Mouse (Mus musculus) embryonic facial prominence, embryonic 11.5 days (tissue): ENCODE results near the gene Nek3. TPM values are rescaled to one million over a fixed set of nuclear protein-coding genes. Genes with fewer than 3 reads are reported as not detected.
A peak's percentile ranks its signal among the peaks of the same experiment; 100 is the strongest.

Experiments
- ATAC-seq: fragments of 200-750 bp; cut with Nextera tagmentation; replicated peaks from 2 replicates; pipeline ENCODE4 v1.8.0; 2017; ENCODE audit warnings: low read depth; ENCODE audit not compliant: insufficient number of reproducible peaks, low FRiP score, low TSS enrichment
- DNase-seq: peaks from one replicate; pipeline ENCODE4 v3.0.0-alpha.2; 2015; ENCODE audit warnings: low spot score
- H3K27ac ChIP-seq: fragments of 300-500 bp; sonication (generic); replicated peaks from 2 replicates; pipeline ENCODE4 v1.5.1; 2014; ENCODE audit warnings: mild to moderate bottlenecking, low read depth, low read length, control low read depth
- H3K27me3 ChIP-seq: fragments of 300-500 bp; sonication (generic); 2 replicates; pipeline ENCODE4 v1.6.1; 2014; ENCODE audit warnings: mild to moderate bottlenecking, low read length, moderate library complexity, mixed read lengths; ENCODE audit not compliant: control insufficient read depth, insufficient read depth
- H3K36me3 ChIP-seq: fragments of 300-500 bp; sonication (generic); replicated peaks from 2 replicates; pipeline ENCODE4 v1.6.1; 2014; ENCODE audit warnings: low read depth, mild to moderate bottlenecking, low read length, moderate library complexity, mixed read lengths; ENCODE audit not compliant: control insufficient read depth, insufficient read depth
- H3K4me1 ChIP-seq: fragments of 300-500 bp; sonication (generic); 2 replicates; pipeline ENCODE4 v1.6.1; 2014; ENCODE audit warnings: low read length, mixed read lengths; ENCODE audit not compliant: control insufficient read depth, insufficient read depth
- H3K4me2 ChIP-seq: fragments of 300-500 bp; sonication (generic); 2 replicates; pipeline ENCODE4 v1.6.1; 2014; ENCODE audit warnings: low read depth, mild to moderate bottlenecking, control low read depth, low read length, moderate library complexity
- H3K4me3 ChIP-seq: fragments of 300-500 bp; sonication (generic); 2 replicates; pipeline ENCODE4 v1.5.1; 2014; ENCODE audit warnings: low read depth, low read length, control low read depth
- H3K9ac ChIP-seq: fragments of 300-500 bp; sonication (generic); replicated peaks from 2 replicates; pipeline ENCODE4 v1.6.1; 2014; ENCODE audit warnings: mild to moderate bottlenecking, control low read depth, low read length
- H3K9me3 ChIP-seq: fragments of 300-500 bp; sonication (generic); replicated peaks from 2 replicates; pipeline ENCODE4 v1.6.1; 2016; ENCODE audit warnings: mild to moderate bottlenecking, low read length, inconsistent platforms, mixed read lengths; ENCODE audit not compliant: control insufficient read depth
- WGBS: fragments of 180-500 bp; shearing (Covaris S2); extraction: QIAGEN DNeasy Blood & Tissue Kit; methylation state at CpG from one replicate; pipeline ENCODE4 v1.1.7; 2014; 5-methylcytosine and 5-hydroxymethylcytosine counted together
- polyA plus RNA-seq: library from polyadenylated mRNA; unstranded; fragments of >200 nt; fragmentation: Nextera tagmentation; extraction: Ambion mirVana; gene quantifications from 2 replicates; pipeline ENCODE4 v1.2.1, GENCODE M21; 2014

Nek3 gene
- polyA plus RNA-seq, 1 experiment from 2014 or later = 7.1 TPM

- peak within 1 kb of the TSS; percentile 70; the same call in 1 of the 2 replicates for H3K27ac ChIP-seq
- no peaks in the 10 kb centered on the region for H3K27me3 ChIP-seq
- peak within 1 kb of the TSS; percentile 78 for H3K9ac ChIP-seq
- H3K4me3 ChIP-seq = peak within 1 kb of the TSS; percentile 71
- no peaks in the 10 kb centered on the region for H3K36me3 ChIP-seq
- peak within 1 kb of the TSS; percentile 69 for H3K4me2 ChIP-seq
- ATAC-seq = peak; percentile 95
- 3% methylated on average over 59 of the region's 63 CpGs for WGBS
- DNase-seq = peak; percentile 96
- H3K4me1 ChIP-seq = no peaks in the 10 kb centered on the region
- no peaks in the 10 kb centered on the region for H3K9me3 ChIP-seq
Observed at GRCm38 (mm10) chr8:22185431-22186397, 19.5 kb upstream of the Nek3 start, which contains the start of gene Ckap2. Gene Ckap2 (minus strand): TSS chr8:22185819.

GRCm38 (mm10) chr8:22184884-22185283 lies 18.6 kb upstream of the Nek3 start:
- no peak overlapping the region for H3K27ac ChIP-seq
- 0% methylated on average over 3 of the region's 3 CpGs for WGBS
- H3K9ac ChIP-seq = peak overlapping the region; percentile 78

GRCm38 (mm10) chr8:22175966-22176365 lies 9.7 kb upstream of the Nek3 start:
- DNase-seq (no peak), ATAC-seq (no peak)
- Histone ChIP-seq H3K4me2 (no peak overlapping the region), H3K4me3 (no peak overlapping the region), H3K27me3 (no peaks in the 10 kb centered on the region), H3K9me3 (no peaks in the 10 kb centered on the region), H3K36me3 (peaks cover 11% of the 10 kb centered on the region), H3K4me1 (no peaks in the 10 kb centered on the region), H3K9ac (no peak overlapping the region), H3K27ac (no peak overlapping the region)
- 96% methylated on average over 7 of the region's 7 CpGs for WGBS

More at GRCm38 (mm10) chr8:22184884-22185283, 18.6 kb upstream of the Nek3 start:
- Histone ChIP-seq H3K4me1 (no peaks in the 10 kb centered on the region), H3K4me3 (peak overlapping the region; percentile 71), H3K27me3 (no peaks in the 10 kb centered on the region), H3K4me2 (peak overlapping the region; percentile 69), H3K36me3 (no peaks in the 10 kb centered on the region), H3K9me3 (no peaks in the 10 kb centered on the region)
- DNase-seq (peak; percentile 50), ATAC-seq (peak; percentile 75)

- Histone ChIP-seq H3K4me2 (no peak overlapping the region), H3K27ac (no peak overlapping the region), H3K4me1 (no peaks in the 10 kb centered on the region), H3K9me3 (no peaks in the 10 kb centered on the region), H3K36me3 (peaks cover 2% of the 10 kb centered on the region), H3K9ac (no peak overlapping the region), H3K4me3 (no peak overlapping the region), H3K27me3 (no peaks in the 10 kb centered on the region)
- no peak for DNase-seq
- ATAC-seq = no peak
- WGBS = 90% methylated on average over 5 of the region's 5 CpGs
Observed at GRCm38 (mm10) chr8:22169167-22169566, 2.9 kb upstream of the Nek3 start.

- peak overlapping the region; percentile 32 for H3K4me2 ChIP-seq
- peak overlapping the region; percentile 45 for H3K4me3 ChIP-seq
- H3K27ac ChIP-seq = no peak overlapping the region
- H3K4me1 ChIP-seq = no peaks in the 10 kb centered on the region
- no peaks in the 10 kb centered on the region for H3K9me3 ChIP-seq
- peaks cover 2% of the 10 kb centered on the region; the same call in 1 of the 2 replicates for H3K36me3 ChIP-seq
- no peaks in the 10 kb centered on the region for H3K27me3 ChIP-seq
- peak overlapping the region; percentile 56; the same call in 1 of the 2 replicates for H3K9ac ChIP-seq
- DNase-seq = peak; percentile 5
- WGBS = 56% methylated on average over 10 of the region's 10 CpGs
- ATAC-seq = peak; percentile 16; the same call in 1 of the 2 replicates
Observed at GRCm38 (mm10) chr8:22165251-22166079, 770 bp downstream of the Nek3 start.

- no peaks in the 10 kb centered on the region for H3K9me3 ChIP-seq
- WGBS = 87% methylated on average over 10 of the region's 10 CpGs
- no peaks in the 10 kb centered on the region for H3K27me3 ChIP-seq
- DNase-seq (no peak), ATAC-seq (no peak)
- H3K4me2 ChIP-seq = no peak overlapping the region
- no peak overlapping the region for H3K27ac ChIP-seq
- no peak overlapping the region for H3K9ac ChIP-seq
- H3K36me3 ChIP-seq = peaks cover 2% of the 10 kb centered on the region; the same call in 1 of the 2 replicates
- H3K4me3 ChIP-seq = no peak overlapping the region
- no peaks in the 10 kb centered on the region for H3K4me1 ChIP-seq
Observed at GRCm38 (mm10) chr8:22164431-22164830, 1.8 kb downstream of the Nek3 start.

GRCm38 (mm10) chr8:22162206-22162605 lies 4.0 kb downstream of the Nek3 start:
- H3K4me2 ChIP-seq = no peak overlapping the region
- no peak overlapping the region for H3K4me3 ChIP-seq
- 82% methylated on average over 8 of the region's 8 CpGs for WGBS
- H3K9ac ChIP-seq = no peak overlapping the region
- no peaks in the 10 kb centered on the region for H3K36me3 ChIP-seq
- H3K27me3 ChIP-seq = no peaks in the 10 kb centered on the region
- DNase-seq (no peak), ATAC-seq (no peak)
- H3K9me3 ChIP-seq = no peaks in the 10 kb centered on the region
- no peaks in the 10 kb centered on the region for H3K4me1 ChIP-seq
- H3K27ac ChIP-seq = no peak overlapping the region
